Mouse (Mus musculus) ES-E14 (cell line): Measurements from ENCODE around the gene Tnfsf12. TPM values are rescaled to one million over a fixed set of nuclear protein-coding genes. Genes with fewer than 3 reads are reported as not detected.

Experiments used
- DNase-seq: peaks from one replicate; pipeline ENCODE4 v3.0.0-alpha.2; 2013; ENCODE audit warnings: low read depth, low spot score
- H3K27ac ChIP-seq: 2 replicates; pipeline ENCODE4 v1.5.1; 2012; ENCODE audit warnings: low read depth, mild to moderate bottlenecking, low read length, moderate library complexity, mixed read lengths; ENCODE audit not compliant: poor library complexity, insufficient read depth, severe bottlenecking
- H3K36me3 ChIP-seq: 2 replicates; pipeline ENCODE4 v1.6.1; 2012; ENCODE audit warnings: mild to moderate bottlenecking, low read length, moderate library complexity, mixed read lengths; ENCODE audit not compliant: control insufficient read depth, poor library complexity, insufficient read depth, severe bottlenecking
- H3K4me1 ChIP-seq, 2 experiments: fragments of 150-350 bp in 1 of 2; sonication (generic) in 1 of 2; 2 replicates each; pipeline ENCODE4 v1.6.1; 2012; ENCODE audit warnings: low read length in 2 of 2, mild to moderate bottlenecking in 1 of 2, mixed read lengths in 1 of 2; ENCODE audit not compliant: control insufficient read depth in 2 of 2, insufficient read depth in 2 of 2, poor library complexity in 1 of 2
- H3K4me3 ChIP-seq, 2 experiments: fragments of 150-350 bp in 1 of 2; sonication (generic) in 1 of 2; 2 replicates each; pipeline ENCODE4 v1.5.1; 2012; ENCODE audit warnings: low read length in 2 of 2, low read depth in 1 of 2, mild to moderate bottlenecking in 1 of 2, mixed read lengths in 1 of 2; ENCODE audit not compliant: insufficient read depth in 1 of 2, poor library complexity in 1 of 2, severe bottlenecking in 1 of 2
- H3K9ac ChIP-seq: 2 replicates; pipeline ENCODE4 v1.6.1; 2012; ENCODE audit warnings: low read depth, mild to moderate bottlenecking, low read length, mixed read lengths; ENCODE audit not compliant: poor library complexity, insufficient read depth, severe bottlenecking
- H3K9me3 ChIP-seq: fragments of 150-350 bp; sonication (generic); 2 replicates; pipeline ENCODE4 v1.6.1; 2012; ENCODE audit warnings: low read depth, mild to moderate bottlenecking, low read length; ENCODE audit not compliant: control insufficient read depth, insufficient read depth
- CHD2 ChIP-seq: IDR thresholded peaks from 2 replicates; pipeline ENCODE4 v1.6.1; 2014; ENCODE audit warnings: mild to moderate bottlenecking, low read depth, low read length, inconsistent platforms
- HCFC1 ChIP-seq: IDR thresholded peaks from 2 replicates; pipeline ENCODE4 v1.6.1; 2012; ENCODE audit warnings: low read length, inconsistent platforms, borderline replicate concordance; ENCODE audit not compliant: insufficient read depth
- MAFK ChIP-seq: IDR thresholded peaks from 2 replicates; pipeline ENCODE4 v1.6.1; 2014; ENCODE audit warnings: mild to moderate bottlenecking, low read depth, low read length, inconsistent platforms; ENCODE audit not compliant: insufficient read depth
- ZC3H11A ChIP-seq: IDR thresholded peaks from 2 replicates; pipeline ENCODE4 v1.6.1; 2012; ENCODE audit warnings: low read depth, mild to moderate bottlenecking, inconsistent platforms, low read length, borderline replicate concordance
- ZNF384 ChIP-seq: IDR thresholded peaks from 2 replicates; pipeline ENCODE4 v1.6.1; 2012; ENCODE audit warnings: low read depth, low read length, inconsistent platforms
- in situ Hi-C, 2 experiments: fragments of 600-800 bp; cut with MboI; formaldehyde crosslinking; loops; one replicate each; pipeline ENCODE4 v1.15.1; 2025; ENCODE audit warnings: low sequenced_read_pairs in 2 of 2, inconsistent platforms in 1 of 2; ENCODE audit not compliant: unreplicated experiment in 2 of 2
- total RNA-seq: library from RNA; depleted of rRNA; stranded (reverse); fragments of 300-350 nt; gene quantifications from 2 replicates; pipeline ENCODE4 v1.2.3, GENCODE M21; 2012

The Tnfsf12 gene
- total RNA-seq, 1 experiment: 8.7 TPM

- Histone ChIP-seq H3K9me3 (no peaks in the 10 kb centered on the region), H3K9ac (peak overlapping the region; percentile 41; the same call in 1 of the 2 replicates), H3K4me1 (peaks cover 9 to 38% of the 10 kb centered on the region in 2 experiments; a peak in 3 of 4 replicates), H3K36me3 (peaks cover 8% of the 10 kb centered on the region; the same call in 1 of the 2 replicates), H3K27ac (peak overlapping the region; percentile 38; the same call in 1 of the 2 replicates), H3K4me3 (0 out of 4 replicates have a peak overlapping the region, but pooled peaks of 1 of the 2 experiments have one; percentile 6)
- DNase-seq: no peak
- TF ChIP-seq HCFC1: no peak
- no peak for TF ChIP-seq MAFK
- TF ChIP-seq ZC3H11A: no peak
- TF ChIP-seq ZNF384: no peak
- TF ChIP-seq CHD2: no peak
- in situ Hi-C loops: no loop called here
Measured at GRCm38 (mm10) chr11:69689891-69690290, 5.8 kb downstream of the Tnfsf12 start.

- no peaks in the 10 kb centered on the region for H3K9me3 ChIP-seq
- H3K4me1 ChIP-seq: peaks cover 11 to 45% of the 10 kb centered on the region in 2 experiments
- H3K36me3 ChIP-seq: peaks cover 8% of the 10 kb centered on the region; the same call in 1 of the 2 replicates
- H3K4me3 ChIP-seq: peak overlapping the region; percentile 3 to 41; a peak in 3 of 4 replicates
- in situ Hi-C loops: no loop called here
- H3K9ac ChIP-seq: peak overlapping the region; percentile 65
- DNase-seq: no peak
- TF ChIP-seq ZC3H11A (no peak), MAFK (no peak), ZNF384 (no peak), HCFC1 (no peak), CHD2 (no peak)
- H3K27ac ChIP-seq: peak overlapping the region; percentile 53; the same call in 1 of the 2 replicates
Measured at GRCm38 (mm10) chr11:69687061-69687460, 8.6 kb downstream of the Tnfsf12 start.

- H3K4me1 ChIP-seq: peaks cover 11 to 43% of the 10 kb centered on the region in 2 experiments
- peak overlapping the region in 1 of 2 experiments; percentile 41; a peak in 3 of 4 replicates for H3K4me3 ChIP-seq
- peak overlapping the region; percentile 53; the same call in 1 of the 2 replicates for H3K27ac ChIP-seq
- H3K36me3 ChIP-seq: peaks cover 8% of the 10 kb centered on the region; the same call in 1 of the 2 replicates
- TF ChIP-seq MAFK (no peak), CHD2 (no peak), HCFC1 (no peak), ZNF384 (no peak), ZC3H11A (no peak)
- no peak for DNase-seq
- no peaks in the 10 kb centered on the region for H3K9me3 ChIP-seq
- in situ Hi-C loops: no loop called here
- peak overlapping the region; percentile 65; the same call in 1 of the 2 replicates for H3K9ac ChIP-seq
Measured at GRCm38 (mm10) chr11:69686377-69686776, 9.3 kb downstream of the Tnfsf12 start.

- in situ Hi-C loops: no loop called here
- H3K36me3 ChIP-seq: peaks cover 1% of the 10 kb centered on the region; the same call in 1 of the 2 replicates
- DNase-seq: no peak
- no peaks in the 10 kb centered on the region for H3K9me3 ChIP-seq
- H3K27ac ChIP-seq: peak within 1 kb of the TSS; percentile 53; the same call in 1 of the 2 replicates
- TF ChIP-seq HCFC1 (no peak), MAFK (no peak), ZNF384 (no peak), ZC3H11A (no peak), CHD2 (no peak)
- peaks cover 11 to 39% of the 10 kb centered on the region in 2 experiments for H3K4me1 ChIP-seq
- peak within 1 kb of the TSS; percentile 38 to 63 for H3K4me3 ChIP-seq
- H3K9ac ChIP-seq: peak within 1 kb of the TSS; percentile 71
Measured at GRCm38 (mm10) chr11:69685526-69686148, 10.0 kb downstream of the Tnfsf12 start, which contains the start of gene Tnfsf13. TSS of gene Tnfsf13 (minus strand) at chr11:69685784.
